Mouse (Mus musculus): Measurements from ENCODE around the gene Tas1r1. TPM values are rescaled to one million over a fixed set of nuclear protein-coding genes. Genes with fewer than 3 reads are reported as not detected.

Gene Tas1r1
- polyA plus RNA-seq, 1 experiment from 2014 or later = 1.1 TPM

DNA sequence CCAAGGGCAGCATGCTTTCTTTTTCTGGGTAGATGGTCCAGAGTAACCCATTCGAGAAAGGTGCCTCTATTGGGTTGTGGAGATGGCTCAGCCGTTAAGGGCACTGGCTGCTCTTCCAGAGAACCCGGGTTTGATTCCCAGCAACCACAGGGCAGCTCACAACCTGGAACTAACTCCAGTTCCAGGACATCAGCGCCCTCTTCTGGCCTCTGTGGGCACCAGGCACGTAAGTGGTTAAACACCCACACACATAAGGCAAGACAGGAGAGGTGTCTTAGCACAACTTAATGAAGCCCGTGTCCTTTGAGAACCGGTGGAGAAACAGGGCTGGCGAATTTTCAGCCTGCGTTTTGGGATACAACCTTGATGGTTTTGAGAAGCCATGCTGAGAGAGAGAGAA lies 36.2 kb upstream of the Tas1r1 start:
- H3K4me3 ChIP-seq = no peak overlapping the region
- H3K9me3 ChIP-seq = no peaks in the 10 kb centered on the region
- H3K27me3 ChIP-seq = no peaks in the 10 kb centered on the region
- peaks cover 8% of the 10 kb centered on the region for H3K4me1 ChIP-seq
- no peak overlapping the region for H3K4me2 ChIP-seq (replicated peaks)
- 80% methylated on average over 9 of the region's 9 CpGs for WGBS
- H3K36me3 ChIP-seq = no peaks in the 10 kb centered on the region
- no peak overlapping the region for H3K9ac ChIP-seq
- no peak overlapping the region for H3K27ac ChIP-seq
- ATAC-seq (ENCODE audit: insufficient number of reproducible peaks, insufficient read depth, low FRiP score, low TSS enrichment) = no peak

DNA sequence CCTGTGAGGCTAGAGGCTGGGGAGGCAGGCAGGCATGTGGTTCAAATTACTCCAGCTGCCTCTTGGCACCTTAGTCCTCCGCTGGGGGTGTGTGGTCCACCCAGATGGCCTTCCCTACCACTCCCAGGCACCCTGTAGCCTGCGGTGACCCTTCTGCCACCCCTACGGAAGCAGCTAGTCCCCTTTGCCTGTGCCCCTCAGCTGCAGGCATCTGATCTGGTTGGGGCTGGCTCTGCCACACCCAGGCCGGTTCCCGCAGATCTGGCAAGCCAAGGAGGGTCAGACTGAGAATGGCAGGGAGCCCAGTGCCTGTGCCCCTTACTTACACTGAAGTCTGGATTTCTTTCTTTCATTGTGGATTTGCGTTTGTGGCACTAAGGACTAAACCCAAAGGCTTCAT lies 35.3 kb upstream of the Tas1r1 start:
- Histone ChIP-seq H3K4me2 (replicated peaks) (no peak overlapping the region), H3K27me3 (no peaks in the 10 kb centered on the region)
- 85% methylated on average over 6 of the region's 6 CpGs for WGBS

GRCm38 (mm10) chr4:152072655-152073054 lies 34.3 kb upstream of the Tas1r1 start:
- no peaks in the 10 kb centered on the region for H3K36me3 ChIP-seq
- H3K4me2 ChIP-seq (replicated peaks) = no peak overlapping the region
- no peaks in the 10 kb centered on the region for H3K27me3 ChIP-seq
- no peak for ATAC-seq (ENCODE audit: insufficient number of reproducible peaks, insufficient read depth, low FRiP score, low TSS enrichment)
- no peaks in the 10 kb centered on the region for H3K9me3 ChIP-seq
- no peak overlapping the region for H3K9ac ChIP-seq
- peaks cover 8% of the 10 kb centered on the region for H3K4me1 ChIP-seq
- no peak overlapping the region for H3K27ac ChIP-seq
- H3K4me3 ChIP-seq = no peak overlapping the region
- WGBS = 76% methylated on average over 10 of the region's 10 CpGs

More for the DNA sequence above, 35.3 kb upstream of the Tas1r1 start:
- H3K4me3 ChIP-seq = no peak overlapping the region
- no peak for ATAC-seq (ENCODE audit: insufficient number of reproducible peaks, insufficient read depth, low FRiP score, low TSS enrichment)
- no peak overlapping the region for H3K27ac ChIP-seq
- no peak overlapping the region for H3K9ac ChIP-seq
- no peaks in the 10 kb centered on the region for H3K36me3 ChIP-seq
- H3K4me1 ChIP-seq = peaks cover 8% of the 10 kb centered on the region
- H3K9me3 ChIP-seq = no peaks in the 10 kb centered on the region

DNA sequence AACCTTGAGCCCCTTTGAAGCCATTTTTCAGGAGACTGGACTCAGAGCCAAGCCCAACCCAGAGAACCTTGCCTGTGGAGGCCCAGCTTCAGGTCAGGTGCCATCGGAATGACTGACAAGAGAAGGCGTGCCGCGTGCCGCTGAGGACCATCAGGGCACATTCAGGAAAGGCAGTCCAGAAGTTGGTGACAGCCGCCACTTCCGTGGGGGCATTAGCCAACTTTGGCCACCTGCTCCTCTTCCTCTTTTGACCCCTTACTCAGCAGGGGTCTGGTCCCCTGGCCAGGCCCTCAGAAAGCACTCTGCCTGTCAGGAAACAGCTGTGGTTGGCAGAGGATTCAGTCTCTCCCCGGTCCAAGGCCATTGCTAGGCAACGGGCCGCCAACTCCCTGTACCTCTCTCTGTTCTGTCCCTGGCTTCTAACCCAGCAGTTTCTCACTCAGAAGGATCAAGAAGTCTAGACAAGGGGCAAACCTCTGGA lies 33.8 kb upstream of the Tas1r1 start, which contains the start of gene Plekhg5:
TSS of gene Plekhg5 (plus strand) at position 378 of the 481 bp plus-strand sequence.
- Histone ChIP-seq H3K9ac (no peak within 1 kb of the TSS), H3K4me2 (replicated peaks) (no peak within 1 kb of the TSS), H3K36me3 (no peaks in the 10 kb centered on the region), H3K9me3 (no peaks in the 10 kb centered on the region), H3K4me1 (peaks cover 8% of the 10 kb centered on the region), H3K4me3 (no peak within 1 kb of the TSS), H3K27ac (no peak within 1 kb of the TSS), H3K27me3 (no peaks in the 10 kb centered on the region)
- no peak for ATAC-seq (ENCODE audit: insufficient number of reproducible peaks, insufficient read depth, low FRiP score, low TSS enrichment)
- WGBS = 59% methylated on average over 10 of the region's 10 CpGs

DNA sequence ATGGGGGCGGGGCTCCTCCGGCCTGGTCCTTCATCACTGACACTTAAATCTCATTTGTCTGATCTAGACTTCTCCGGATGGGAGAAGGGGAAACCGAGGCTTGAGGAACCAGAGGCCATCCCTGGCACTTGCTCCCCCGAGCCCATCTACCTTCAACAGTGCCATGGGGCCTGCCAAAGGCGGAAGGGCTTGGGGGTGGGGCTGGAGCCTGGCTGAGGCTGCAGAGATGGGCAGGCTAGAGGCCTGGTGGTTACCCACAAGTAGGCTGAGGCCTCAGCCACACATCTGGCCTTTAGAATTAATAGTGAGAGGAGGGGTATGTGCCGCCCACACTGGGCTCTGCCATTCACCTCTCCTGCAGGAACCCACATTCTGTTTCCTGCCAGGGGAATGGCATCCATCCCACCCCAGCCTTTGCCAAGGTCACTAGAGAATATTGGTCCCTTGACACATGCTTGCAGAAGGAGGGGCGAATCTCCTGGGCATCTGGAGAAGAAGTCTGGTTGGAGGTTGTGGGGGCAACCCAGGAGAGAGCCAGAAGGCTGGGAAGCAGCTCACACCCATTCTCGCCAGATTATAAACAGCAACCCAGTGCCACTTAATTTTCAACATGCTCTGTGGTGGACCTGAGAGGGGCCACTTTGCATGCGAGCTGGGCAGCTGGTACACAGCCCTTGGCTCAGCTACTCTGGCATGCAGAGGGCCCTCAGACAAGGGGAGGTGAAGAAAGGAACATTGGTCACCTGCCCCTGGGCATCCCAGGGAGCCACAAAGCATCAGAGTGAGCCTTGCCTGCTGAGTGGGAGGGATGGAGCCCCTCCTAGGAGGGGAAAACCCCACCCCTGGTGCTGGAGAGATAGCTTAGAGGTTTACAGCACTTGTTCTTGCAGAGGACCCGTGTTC lies 32.4 kb upstream of the Tas1r1 start:
- Histone ChIP-seq H3K27ac (no peak overlapping the region), H3K9me3 (no peaks in the 10 kb centered on the region), H3K4me2 (replicated peaks) (no peak overlapping the region), H3K4me1 (peaks cover 5% of the 10 kb centered on the region; the same call in 1 of the 2 replicates), H3K36me3 (no peaks in the 10 kb centered on the region), H3K27me3 (no peaks in the 10 kb centered on the region), H3K9ac (no peak overlapping the region; the same call in 1 of the 2 replicates), H3K4me3 (no peak overlapping the region)
- WGBS = 74% methylated on average over 11 of the region's 11 CpGs
- no peak for ATAC-seq (ENCODE audit: insufficient number of reproducible peaks, insufficient read depth, low FRiP score, low TSS enrichment)

- whole genome bisulfite sequencing = 86% methylated on average over 3 of the region's 3 CpGs
- Histone ChIP-seq H3K4me1 (0 out of 2 replicates have a peak, but pooled peaks cover 3% of the 10 kb centered on the region), H3K9ac (no peak overlapping the region), H3K4me3 (no peak overlapping the region), H3K9me3 (no peaks in the 10 kb centered on the region), H3K36me3 (no peaks in the 10 kb centered on the region), H3K27ac (no peak overlapping the region), H3K27me3 (no peaks in the 10 kb centered on the region), H3K4me2 (replicated peaks) (no peak overlapping the region)
- ATAC-seq (ENCODE audit: insufficient number of reproducible peaks, insufficient read depth, low FRiP score, low TSS enrichment) = no peak
These were observed 30.9 kb upstream of the Tas1r1 start for GRCm38 (mm10) chr4:152069245-152069644.

- Histone ChIP-seq H3K9ac (no peak overlapping the region), H3K27ac (no peak overlapping the region), H3K4me1 (0 out of 2 replicates have a peak, but pooled peaks cover 3% of the 10 kb centered on the region), H3K4me2 (replicated peaks) (no peak overlapping the region), H3K36me3 (0 out of 2 replicates have a peak, but pooled peaks cover under 1% of the 10 kb centered on the region), H3K4me3 (no peak overlapping the region), H3K9me3 (no peaks in the 10 kb centered on the region), H3K27me3 (no peaks in the 10 kb centered on the region)
- WGBS = 75% methylated on average over 6 of the region's 6 CpGs
- no peak for ATAC-seq (ENCODE audit: insufficient number of reproducible peaks, insufficient read depth, low FRiP score, low TSS enrichment)
These were observed 29.9 kb upstream of the Tas1r1 start for GRCm38 (mm10) chr4:152068166-152068724.

DNA sequence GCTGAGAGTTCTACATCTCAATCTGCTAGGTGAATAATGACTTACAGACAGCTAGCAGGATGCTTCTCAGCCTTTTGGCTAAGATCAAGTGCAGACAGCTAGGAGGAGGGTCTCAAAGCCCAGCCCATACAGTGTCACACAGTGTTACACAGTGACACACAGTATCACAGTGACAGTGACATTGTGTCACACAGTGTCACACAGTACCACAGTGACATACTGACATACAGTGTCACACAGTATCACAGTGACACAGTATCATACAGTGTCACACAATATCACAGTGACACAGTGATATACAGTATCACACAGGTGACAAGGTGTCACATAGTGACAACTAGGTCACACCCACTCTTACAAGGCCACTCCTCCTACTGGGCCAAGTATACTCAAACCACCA lies 28.9 kb upstream of the Tas1r1 start:
- no peaks in the 10 kb centered on the region for H3K27me3 ChIP-seq
- 0 out of 2 replicates have a peak, but pooled peaks cover 8% of the 10 kb centered on the region for H3K36me3 ChIP-seq
- no peaks in the 10 kb centered on the region for H3K9me3 ChIP-seq
- no peak for ATAC-seq (ENCODE audit: insufficient number of reproducible peaks, insufficient read depth, low FRiP score, low TSS enrichment)
- H3K4me3 ChIP-seq = no peak overlapping the region
- no peaks in the 10 kb centered on the region for H3K4me1 ChIP-seq
- no peak overlapping the region for H3K9ac ChIP-seq
- no peak overlapping the region for H3K27ac ChIP-seq
- H3K4me2 ChIP-seq (replicated peaks) = no peak overlapping the region

DNA sequence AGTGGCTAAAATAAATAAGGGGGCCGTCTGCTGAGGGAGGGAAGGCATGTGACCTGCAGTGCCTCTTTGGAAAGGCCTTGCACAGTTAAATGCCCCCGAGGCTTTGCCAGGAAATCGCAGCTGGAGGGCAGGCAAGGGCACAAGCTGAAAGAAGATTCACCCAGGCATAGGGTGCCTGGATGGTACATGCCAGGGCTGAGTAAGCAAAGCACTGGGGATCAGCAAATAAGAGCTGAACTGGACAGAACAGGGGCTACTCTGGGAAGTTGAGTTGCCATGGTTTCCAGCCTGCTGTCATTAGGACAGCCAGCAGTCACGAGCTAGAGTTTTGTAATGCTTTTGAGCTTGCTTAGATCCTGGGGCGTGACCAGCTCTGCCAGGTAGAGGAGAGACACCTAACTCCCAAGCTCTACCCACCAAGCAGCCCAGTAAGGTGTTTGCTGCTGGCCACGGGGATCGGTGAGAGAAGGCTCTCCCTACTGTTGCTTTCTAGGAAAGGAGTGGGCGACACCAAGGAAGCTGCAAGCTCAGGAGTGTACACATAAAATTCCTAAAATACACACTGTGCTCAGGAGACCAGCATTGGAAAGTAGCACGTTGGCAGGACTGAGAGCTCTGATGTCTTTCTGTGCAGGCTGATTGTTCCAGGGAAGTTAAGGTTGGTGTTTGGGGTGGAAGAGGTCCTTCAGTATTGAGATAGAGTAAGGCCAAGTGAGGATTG lies 24.2 kb upstream of the Tas1r1 start:
- no peak for ATAC-seq (ENCODE audit: insufficient number of reproducible peaks, insufficient read depth, low FRiP score, low TSS enrichment)
- no peaks in the 10 kb centered on the region for H3K27me3 ChIP-seq
- H3K4me3 ChIP-seq = no peak overlapping the region
- no peak overlapping the region for H3K4me2 ChIP-seq (replicated peaks)
- H3K36me3 ChIP-seq = peaks cover 53% of the 10 kb centered on the region
- no peaks in the 10 kb centered on the region for H3K9me3 ChIP-seq
- H3K27ac ChIP-seq = no peak overlapping the region
- WGBS = 77% methylated on average over 9 of the region's 9 CpGs
- no peak overlapping the region for H3K9ac ChIP-seq
- H3K4me1 ChIP-seq = no peaks in the 10 kb centered on the region

DNA sequence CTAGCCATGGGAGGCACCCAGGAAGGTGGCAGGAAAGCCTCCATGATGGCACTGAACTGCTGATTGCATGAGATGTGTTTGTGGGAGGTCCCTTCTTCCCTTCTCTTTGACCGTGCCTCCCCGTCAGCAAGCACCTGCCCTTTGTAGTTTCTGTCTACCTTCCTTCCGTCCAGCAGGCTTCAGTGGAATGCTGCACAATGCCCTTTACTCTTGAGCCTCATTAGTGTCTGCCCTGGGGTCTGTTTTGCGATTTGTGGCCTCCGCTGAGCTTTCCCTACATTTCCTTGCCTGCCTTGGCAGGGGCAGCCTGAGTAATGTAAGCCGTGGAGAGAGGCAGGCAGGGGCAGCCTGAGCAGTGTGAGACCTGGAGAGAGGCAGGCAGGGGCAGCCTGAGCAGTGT lies 6.2 kb upstream of the Tas1r1 start:
- WGBS = 69% methylated on average over 6 of the region's 6 CpGs

DNA sequence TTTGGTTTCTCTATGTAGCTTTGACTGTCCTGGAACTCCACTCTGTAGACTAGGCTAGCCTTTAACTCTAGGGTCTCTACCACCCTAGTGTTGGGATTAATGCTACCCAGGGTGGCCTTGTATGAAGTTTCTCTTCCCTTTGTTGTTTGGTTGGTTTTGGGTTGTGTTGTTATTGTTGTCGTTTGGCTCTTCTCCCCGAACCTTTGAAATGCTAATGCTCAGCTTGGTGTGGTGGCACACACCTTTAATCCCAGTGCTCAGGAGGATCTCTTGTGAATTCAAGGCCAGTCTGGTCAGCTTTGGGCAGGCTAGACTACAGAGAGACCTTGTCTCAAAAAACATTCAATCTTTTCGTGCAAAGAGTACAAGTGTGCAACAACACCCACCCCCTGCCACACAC lies 4.8 kb upstream of the Tas1r1 start:
- H3K36me3 ChIP-seq = peaks cover 71% of the 10 kb centered on the region
- ATAC-seq (ENCODE audit: insufficient number of reproducible peaks, insufficient read depth, low FRiP score, low TSS enrichment) = no peak
- 82% methylated on average over 3 of the region's 3 CpGs for WGBS

More for the DNA sequence above, 6.2 kb upstream of the Tas1r1 start:
- H3K27me3 ChIP-seq = no peaks in the 10 kb centered on the region
- ATAC-seq (ENCODE audit: insufficient number of reproducible peaks, insufficient read depth, low FRiP score, low TSS enrichment) = no peak
- no peaks in the 10 kb centered on the region for H3K9me3 ChIP-seq
- no peak overlapping the region for H3K4me3 ChIP-seq
- H3K4me1 ChIP-seq = peaks cover 9% of the 10 kb centered on the region
- no peak overlapping the region for H3K9ac ChIP-seq
- peaks cover 81% of the 10 kb centered on the region for H3K36me3 ChIP-seq
- H3K27ac ChIP-seq = no peak overlapping the region
- H3K4me2 ChIP-seq (replicated peaks) = no peak overlapping the region

More for the DNA sequence above, 4.8 kb upstream of the Tas1r1 start:
- H3K4me3 ChIP-seq = no peak overlapping the region
- no peaks in the 10 kb centered on the region for H3K27me3 ChIP-seq
- no peak overlapping the region for H3K27ac ChIP-seq
- H3K9ac ChIP-seq = no peak overlapping the region
- H3K4me2 ChIP-seq (replicated peaks) = no peak overlapping the region
- H3K4me1 ChIP-seq = peaks cover 9% of the 10 kb centered on the region
- H3K9me3 ChIP-seq = no peaks in the 10 kb centered on the region

All from embryonic facial prominence, embryonic 12.5 days (tissue).